Mouse (Mus musculus): ENCODE data around the gene Stil. TPM values are rescaled to one million over a fixed set of nuclear protein-coding genes. Genes with fewer than 3 reads are reported as not detected.

Gene Stil
- polyA plus RNA-seq, 1 experiment from 2014 or later: 9.8 TPM

- Histone ChIP-seq H3K36me3 (no peaks in the 10 kb centered on the region), H3K27me3 (replicated peaks) (peaks cover 82% of the 10 kb centered on the region), H3K4me3 (replicated peaks) (peak overlapping the region; percentile 55), H3K9me3 (no peaks in the 10 kb centered on the region), H3K9ac (peak overlapping the region; percentile 50), H3K27ac (no peak overlapping the region), H3K4me1 (replicated peaks) (peaks cover 10% of the 10 kb centered on the region), H3K4me2 (replicated peaks) (peak overlapping the region; percentile 99)
- ATAC-seq: peak; percentile 85
- under 1% methylated on average over 57 of the region's 58 CpGs for WGBS
These were observed 63.0 kb downstream of the Stil start for GRCm38 (mm10) chr4:115062875-115063517.

DNA sequence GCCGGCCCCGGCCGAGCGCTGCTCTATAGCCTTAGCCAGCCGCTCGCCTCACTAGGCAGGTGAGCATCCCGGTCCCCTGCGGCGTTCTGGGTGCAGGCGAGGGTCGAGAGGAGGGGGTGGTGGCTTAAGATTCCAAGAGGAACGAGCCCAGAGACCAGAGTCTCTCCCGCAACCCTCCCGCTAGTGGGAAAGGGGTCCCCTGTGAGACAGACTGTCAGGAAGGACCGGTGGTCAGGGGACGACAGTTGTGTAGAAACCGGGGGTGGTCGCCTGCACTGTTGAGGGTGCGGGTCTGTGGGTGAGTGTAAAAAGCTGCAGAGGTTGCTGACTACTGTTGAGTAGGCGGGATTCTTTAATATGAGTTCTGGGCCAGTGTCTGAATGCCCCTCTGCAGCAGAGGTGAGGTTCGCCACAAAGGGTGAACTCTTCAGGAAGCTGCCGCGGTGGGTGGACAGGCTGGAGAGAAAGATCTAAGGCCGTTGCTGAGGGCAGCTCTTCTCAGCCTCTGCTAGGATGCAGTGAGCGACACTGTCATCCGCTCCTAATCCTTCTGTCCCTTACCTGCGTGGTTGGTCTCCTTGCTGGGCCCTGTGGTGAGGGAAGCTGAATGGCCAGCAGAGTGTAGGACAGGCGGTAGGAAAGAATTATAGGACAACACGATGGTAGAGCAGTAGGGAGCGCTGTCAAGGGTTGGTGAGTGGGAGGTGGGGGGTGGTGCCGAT lies 63.7 kb downstream of the Stil start:
- Histone ChIP-seq H3K36me3 (no peaks in the 10 kb centered on the region), H3K9me3 (no peaks in the 10 kb centered on the region), H3K4me1 (replicated peaks) (peaks cover 10% of the 10 kb centered on the region), H3K4me2 (replicated peaks) (peak overlapping the region; percentile 99), H3K27ac (no peak overlapping the region), H3K27me3 (replicated peaks) (peaks cover 76% of the 10 kb centered on the region), H3K4me3 (replicated peaks) (peak overlapping the region; percentile 55), H3K9ac (peak overlapping the region; percentile 50)
- WGBS: 3% methylated on average over 31 of the region's 31 CpGs
- no peak for ATAC-seq

GRCm38 (mm10) chr4:115071668-115072067 lies 71.7 kb downstream of the Stil start:
- H3K9ac ChIP-seq: no peak overlapping the region
- H3K9me3 ChIP-seq: no peaks in the 10 kb centered on the region
- H3K4me2 ChIP-seq (replicated peaks): no peak overlapping the region
- ATAC-seq: no peak; the same call in 1 of the 2 replicates
- no peak overlapping the region for H3K4me3 ChIP-seq (replicated peaks)
- H3K36me3 ChIP-seq: no peaks in the 10 kb centered on the region
- 38% methylated on average over 1 of the region's 1 CpGs for WGBS
- peaks cover 3% of the 10 kb centered on the region for H3K27me3 ChIP-seq (replicated peaks)
- no peak overlapping the region for H3K27ac ChIP-seq
- H3K4me1 ChIP-seq (replicated peaks): no peaks in the 10 kb centered on the region

GRCm38 (mm10) chr4:115074789-115075188 lies 74.8 kb downstream of the Stil start:
- H3K27me3 ChIP-seq (replicated peaks): no peaks in the 10 kb centered on the region
- peaks cover 10% of the 10 kb centered on the region; the same call in 1 of the 2 replicates for H3K4me1 ChIP-seq (replicated peaks)
- no peak for ATAC-seq
- H3K9me3 ChIP-seq: no peaks in the 10 kb centered on the region
- no peak overlapping the region for H3K4me3 ChIP-seq (replicated peaks)
- no peak overlapping the region for H3K27ac ChIP-seq
- WGBS: 84% methylated on average over 1 of the region's 1 CpGs
- H3K36me3 ChIP-seq: no peaks in the 10 kb centered on the region
- no peak overlapping the region for H3K4me2 ChIP-seq (replicated peaks)
- H3K9ac ChIP-seq: no peak overlapping the region

GRCm38 (mm10) chr4:115075204-115075915 lies 75.4 kb downstream of the Stil start:
- Histone ChIP-seq H3K4me3 (replicated peaks) (no peak overlapping the region), H3K4me1 (replicated peaks) (peaks cover 10% of the 10 kb centered on the region; the same call in 1 of the 2 replicates), H3K9me3 (no peaks in the 10 kb centered on the region), H3K9ac (no peak overlapping the region), H3K27ac (no peak overlapping the region), H3K27me3 (replicated peaks) (no peaks in the 10 kb centered on the region), H3K4me2 (replicated peaks) (no peak overlapping the region), H3K36me3 (no peaks in the 10 kb centered on the region)
- ATAC-seq: 0 out of 2 replicates have a peak, but pooled peaks have one; percentile 19
- WGBS: 40% methylated on average over 3 of the region's 3 CpGs

- H3K4me3 ChIP-seq (replicated peaks): no peak overlapping the region
- peak; percentile 68 for ATAC-seq
- WGBS: 38% methylated on average over 10 of the region's 10 CpGs
These were observed 79.2 kb downstream of the Stil start for GRCm38 (mm10) chr4:115078892-115079820.

GRCm38 (mm10) chr4:115079821-115080349 lies 79.9 kb downstream of the Stil start:
- H3K9me3 ChIP-seq: no peaks in the 10 kb centered on the region
- H3K36me3 ChIP-seq: no peaks in the 10 kb centered on the region
- WGBS: 33% methylated on average over 5 of the region's 5 CpGs
- no peak overlapping the region for H3K4me2 ChIP-seq (replicated peaks)
- H3K9ac ChIP-seq: no peak overlapping the region
- no peaks in the 10 kb centered on the region for H3K27me3 ChIP-seq (replicated peaks)
- no peak overlapping the region for H3K4me3 ChIP-seq (replicated peaks)
- H3K27ac ChIP-seq: no peak overlapping the region
- peaks cover 10% of the 10 kb centered on the region; the same call in 1 of the 2 replicates for H3K4me1 ChIP-seq (replicated peaks)
- no peak for ATAC-seq

More at GRCm38 (mm10) chr4:115078892-115079820, 79.2 kb downstream of the Stil start:
- no peak overlapping the region for H3K9ac ChIP-seq
- no peaks in the 10 kb centered on the region for H3K9me3 ChIP-seq
- no peak overlapping the region for H3K4me2 ChIP-seq (replicated peaks)
- H3K36me3 ChIP-seq: no peaks in the 10 kb centered on the region
- H3K27ac ChIP-seq: no peak overlapping the region
- H3K4me1 ChIP-seq (replicated peaks): peaks cover 10% of the 10 kb centered on the region; the same call in 1 of the 2 replicates
- H3K27me3 ChIP-seq (replicated peaks): no peaks in the 10 kb centered on the region

DNA sequence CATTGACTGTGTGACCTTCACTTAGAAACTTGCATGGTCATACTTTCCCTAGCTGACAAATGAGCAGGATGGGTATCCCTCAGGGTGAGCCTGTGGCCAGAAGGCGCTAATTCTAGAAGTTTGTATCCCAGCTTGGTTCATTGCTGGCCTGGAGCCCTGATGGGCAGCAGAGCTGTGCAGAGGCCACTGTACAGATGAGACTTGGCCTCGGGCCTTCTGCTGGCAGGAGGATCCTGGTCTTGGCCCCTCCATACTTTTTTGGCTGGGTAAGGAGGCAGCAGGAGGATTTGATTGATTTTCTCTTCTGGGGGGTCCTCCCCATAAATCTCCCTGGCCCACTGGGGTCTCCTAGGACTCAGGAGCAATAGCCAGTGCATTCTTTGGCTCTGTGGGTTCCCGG lies 83.1 kb downstream of the Stil start:
- H3K4me2 ChIP-seq (replicated peaks): no peak overlapping the region
- H3K27me3 ChIP-seq (replicated peaks): no peaks in the 10 kb centered on the region
- WGBS: 87% methylated on average over 3 of the region's 3 CpGs
- no peaks in the 10 kb centered on the region for H3K9me3 ChIP-seq
- H3K36me3 ChIP-seq: no peaks in the 10 kb centered on the region
- H3K4me1 ChIP-seq (replicated peaks): peaks cover 10% of the 10 kb centered on the region; the same call in 1 of the 2 replicates
- H3K27ac ChIP-seq: no peak overlapping the region
- no peak overlapping the region for H3K9ac ChIP-seq
- no peak overlapping the region for H3K4me3 ChIP-seq (replicated peaks)
- no peak for ATAC-seq

- 0 out of 2 replicates have a peak, but pooled peaks cover 4% of the 10 kb centered on the region for H3K27me3 ChIP-seq (replicated peaks)
- H3K9ac ChIP-seq: no peak overlapping the region
- no peak overlapping the region for H3K4me2 ChIP-seq (replicated peaks)
- H3K36me3 ChIP-seq: no peaks in the 10 kb centered on the region
- no peaks in the 10 kb centered on the region for H3K9me3 ChIP-seq
- no peak for ATAC-seq
- H3K4me1 ChIP-seq (replicated peaks): no peaks in the 10 kb centered on the region; the same call in 1 of the 2 replicates
- no peak overlapping the region for H3K4me3 ChIP-seq (replicated peaks)
- 20% methylated on average over 6 of the region's 6 CpGs for WGBS
- no peak overlapping the region for H3K27ac ChIP-seq
These were observed 85.7 kb downstream of the Stil start for GRCm38 (mm10) chr4:115085522-115086095.

- H3K9me3 ChIP-seq: no peaks in the 10 kb centered on the region
- H3K27ac ChIP-seq: peak overlapping the region; percentile 24; the same call in 1 of the 2 replicates
- no peak for ATAC-seq
- H3K4me2 ChIP-seq (replicated peaks): peak overlapping the region; percentile 22
- H3K4me3 ChIP-seq (replicated peaks): no peak overlapping the region
- 0 out of 2 replicates have a peak, but pooled peaks cover 4% of the 10 kb centered on the region for H3K27me3 ChIP-seq (replicated peaks)
- H3K36me3 ChIP-seq: no peaks in the 10 kb centered on the region
- no peaks in the 10 kb centered on the region; the same call in 1 of the 2 replicates for H3K4me1 ChIP-seq (replicated peaks)
- H3K9ac ChIP-seq: no peak overlapping the region
- WGBS: 60% methylated on average over 4 of the region's 4 CpGs
These were observed 86.3 kb downstream of the Stil start for GRCm38 (mm10) chr4:115086257-115086656.
